Mouse (Mus musculus): ENCODE results near the gene Dmrt1. TPM values are rescaled to one million over a fixed set of nuclear protein-coding genes. Genes with fewer than 3 reads are reported as not detected.
A peak's percentile ranks its signal among the peaks of the same experiment; 100 is the strongest.
"Not testable (repeated sequence)": the region's sequence is repeated elsewhere in the genome, so short reads cannot be mapped to it uniquely, and the experiment has no call there.

Gene Dmrt1
- polyA plus RNA-seq (2012; rRNA removed): not detected in 2 replicates

DNA sequence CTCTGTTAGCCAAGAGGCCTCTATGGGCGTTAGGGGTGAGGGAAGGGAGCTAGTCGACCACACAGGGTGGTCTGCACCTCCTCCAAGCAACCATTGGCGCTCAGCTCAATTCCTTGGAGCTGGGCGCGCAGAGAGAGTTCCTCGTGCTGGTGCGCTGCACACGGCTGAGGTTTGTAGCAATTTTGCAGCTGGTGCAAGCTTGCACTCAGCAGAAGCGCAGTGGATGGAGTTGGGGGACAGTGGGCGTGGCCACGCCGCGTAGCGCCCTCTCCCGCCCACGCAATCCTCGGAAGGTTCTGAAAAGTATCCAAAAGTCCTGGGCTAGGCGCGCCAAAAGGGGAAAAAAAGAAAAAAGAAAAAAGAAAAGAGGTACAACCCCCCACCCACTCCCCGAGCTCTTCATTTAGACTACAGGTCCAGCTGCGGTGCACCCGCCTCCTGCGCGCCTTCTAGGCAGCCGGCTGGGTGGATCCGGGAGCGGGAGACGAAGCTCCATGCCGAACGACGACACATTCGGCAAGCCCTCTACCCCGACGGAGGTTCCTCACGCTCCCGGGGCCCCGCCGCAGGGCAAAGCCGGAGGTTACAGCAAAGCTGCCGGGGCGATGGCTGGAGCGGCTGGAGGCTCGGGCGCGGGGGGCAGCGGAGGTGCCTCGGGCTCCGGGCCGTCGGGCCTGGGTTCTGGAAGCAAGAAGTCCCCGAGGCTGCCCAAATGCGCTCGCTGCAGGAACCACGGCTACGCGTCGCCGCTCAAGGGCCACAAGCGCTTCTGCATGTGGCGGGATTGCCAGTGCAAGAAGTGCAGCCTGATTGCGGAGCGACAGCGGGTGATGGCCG is at the start of gene Dmrt1:
Gene Dmrt1 (plus strand): TSS at position 259 of the 837 bp plus-strand sequence.
- WGBS: 5% methylated on average over 64 of the region's 64 CpGs
- no peak for TF ChIP-seq POLR2A (IDR thresholded peaks at IDR 0.05; ENCODE audit: control insufficient read depth, extremely low read depth, insufficient read depth, low read length, poor library complexity)
- TF ChIP-seq CTCF (IDR thresholded peaks at IDR 0.05; ENCODE audit: borderline replicate concordance, control insufficient read depth, extremely low read depth, insufficient read depth, low read length, poor library complexity): no peak
- Histone ChIP-seq H3K4me1 (replicated peaks; ENCODE audit: control insufficient read depth, insufficient read depth, low read length) (peaks cover 3% of the 10 kb centered on the region; the same call in 1 of the 2 replicates), H3K36me3 (ENCODE audit: control insufficient read depth, insufficient read depth, low read length) (no peaks in the 10 kb centered on the region), H3K27me3 (ENCODE audit: control insufficient read depth, insufficient read depth, low read length) (peaks cover 14% of the 10 kb centered on the region), H3K27ac (ENCODE audit: control insufficient read depth, insufficient read depth, low read length) (no peak within 1 kb of the TSS), H3K4me3 (ENCODE audit: control insufficient read depth, insufficient read depth, low read length) (no peak within 1 kb of the TSS)
- DNase-seq: no peak

DNA sequence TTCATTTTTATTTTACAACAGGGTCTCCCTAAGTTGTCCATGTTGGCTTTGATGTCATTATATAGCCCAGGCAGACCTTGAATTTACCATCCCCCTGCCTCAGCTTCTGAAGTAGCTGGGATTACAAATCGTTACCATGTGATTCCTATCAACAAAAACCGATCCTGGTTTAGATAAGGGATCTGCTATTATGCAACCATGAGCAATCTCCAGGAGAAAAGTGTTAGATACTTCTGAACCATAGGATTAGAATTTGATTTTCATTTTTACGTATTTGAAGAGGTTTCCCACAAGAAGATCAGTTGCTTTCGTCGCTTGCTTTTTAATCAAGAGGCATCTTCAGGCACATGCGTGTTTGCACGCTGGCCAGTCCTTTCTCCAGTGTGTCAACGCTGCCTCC is 44.7 kb upstream of the Dmrt1 start:
- DNase-seq: no peak
- Histone ChIP-seq H3K36me3 (ENCODE audit: control insufficient read depth, insufficient read depth, low read length) (no peaks in the 10 kb centered on the region), H3K27me3 (ENCODE audit: control insufficient read depth, insufficient read depth, low read length) (no peaks in the 10 kb centered on the region), H3K4me1 (replicated peaks; ENCODE audit: control insufficient read depth, insufficient read depth, low read length) (no peaks in the 10 kb centered on the region), H3K27ac (ENCODE audit: control insufficient read depth, insufficient read depth, low read length) (no peak overlapping the region), H3K4me3 (ENCODE audit: control insufficient read depth, insufficient read depth, low read length) (no peak overlapping the region)
- 94% methylated on average over 8 of the region's 8 CpGs for WGBS
- TF ChIP-seq POLR2A (IDR thresholded peaks at IDR 0.05; ENCODE audit: control insufficient read depth, extremely low read depth, insufficient read depth, low read length, poor library complexity) (no peak), CTCF (IDR thresholded peaks at IDR 0.05; ENCODE audit: borderline replicate concordance, control insufficient read depth, extremely low read depth, insufficient read depth, low read length, poor library complexity) (no peak)

DNA sequence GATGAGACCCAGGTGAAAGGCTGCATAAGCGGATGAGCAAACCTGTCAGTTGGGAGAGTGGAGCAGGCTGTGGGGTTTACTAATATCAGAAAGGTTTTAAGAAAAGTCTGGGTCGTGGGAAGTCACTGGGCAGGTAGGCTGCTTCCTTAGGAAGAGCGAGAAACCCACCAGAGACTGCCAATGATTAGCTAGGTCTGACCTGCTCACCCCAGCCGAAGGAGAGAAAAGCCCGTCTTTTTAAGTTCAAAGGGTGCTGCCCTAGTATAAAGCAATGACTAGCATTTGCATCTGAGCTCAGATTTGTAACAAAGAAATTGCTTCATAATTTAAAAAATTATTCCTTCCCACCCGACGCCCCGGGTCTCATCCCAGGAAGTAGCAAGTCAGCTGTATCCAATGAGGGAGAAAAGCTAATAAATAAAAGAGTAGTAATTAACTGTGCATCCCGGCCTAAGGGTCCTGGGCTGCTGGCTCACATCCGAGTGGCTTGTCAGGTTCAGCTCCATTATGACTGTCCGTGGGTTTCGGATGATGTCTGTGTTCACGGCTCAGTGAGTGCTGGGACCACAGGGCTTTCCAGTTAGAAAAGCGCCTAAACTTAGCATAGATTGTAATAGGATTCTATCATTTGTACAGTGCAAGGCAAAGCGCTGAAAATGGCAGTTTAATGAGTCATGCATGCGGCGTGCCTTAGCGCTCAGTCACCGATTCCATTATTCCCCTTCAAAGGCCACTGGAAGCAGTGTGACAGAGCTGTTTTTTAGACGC is 43.7 kb upstream of the Dmrt1 start:
- Histone ChIP-seq H3K36me3 (ENCODE audit: control insufficient read depth, insufficient read depth, low read length) (no peaks in the 10 kb centered on the region), H3K4me3 (ENCODE audit: control insufficient read depth, insufficient read depth, low read length) (no peak overlapping the region), H3K27ac (ENCODE audit: control insufficient read depth, insufficient read depth, low read length) (no peak overlapping the region), H3K4me1 (replicated peaks; ENCODE audit: control insufficient read depth, insufficient read depth, low read length) (no peaks in the 10 kb centered on the region), H3K27me3 (ENCODE audit: control insufficient read depth, insufficient read depth, low read length) (no peaks in the 10 kb centered on the region)
- no peak for DNase-seq
- 91% methylated on average over 20 of the region's 20 CpGs for WGBS
- no peak for TF ChIP-seq CTCF (IDR thresholded peaks at IDR 0.05; ENCODE audit: borderline replicate concordance, control insufficient read depth, extremely low read depth, insufficient read depth, low read length, poor library complexity)
- TF ChIP-seq POLR2A (IDR thresholded peaks at IDR 0.05; ENCODE audit: control insufficient read depth, extremely low read depth, insufficient read depth, low read length, poor library complexity): no peak

GRCm38 (mm10) chr19:25475806-25476205 is 29.6 kb upstream of the Dmrt1 start:
- H3K4me3 ChIP-seq (ENCODE audit: control insufficient read depth, insufficient read depth, low read length); H3K27ac ChIP-seq (ENCODE audit: control insufficient read depth, insufficient read depth, low read length); H3K27me3 ChIP-seq (ENCODE audit: control insufficient read depth, insufficient read depth, low read length); H3K4me1 ChIP-seq (replicated peaks; ENCODE audit: control insufficient read depth, insufficient read depth, low read length); H3K36me3 ChIP-seq (ENCODE audit: control insufficient read depth, insufficient read depth, low read length): not testable (repeated sequence)
- WGBS: 70% methylated on average over 4 of the region's 4 CpGs
- peak; percentile 20 for DNase-seq

- H3K4me1 ChIP-seq (replicated peaks; ENCODE audit: control insufficient read depth, insufficient read depth, low read length): no peaks in the 10 kb centered on the region
- no peak for TF ChIP-seq POLR2A (IDR thresholded peaks at IDR 0.05; ENCODE audit: control insufficient read depth, extremely low read depth, insufficient read depth, low read length, poor library complexity)
- TF ChIP-seq CTCF (IDR thresholded peaks at IDR 0.05; ENCODE audit: borderline replicate concordance, control insufficient read depth, extremely low read depth, insufficient read depth, low read length, poor library complexity): no peak
- DNase-seq: no peak
- 94% methylated on average over 5 of the region's 5 CpGs for WGBS
- H3K4me3 ChIP-seq (ENCODE audit: control insufficient read depth, insufficient read depth, low read length): no peak overlapping the region
- no peaks in the 10 kb centered on the region for H3K36me3 ChIP-seq (ENCODE audit: control insufficient read depth, insufficient read depth, low read length)
- H3K27ac ChIP-seq (ENCODE audit: control insufficient read depth, insufficient read depth, low read length): no peak overlapping the region
- H3K27me3 ChIP-seq (ENCODE audit: control insufficient read depth, insufficient read depth, low read length): no peaks in the 10 kb centered on the region
These were observed 26.2 kb upstream of the Dmrt1 start for GRCm38 (mm10) chr19:25479152-25479669.

GRCm38 (mm10) chr19:25480820-25481219 is 24.6 kb upstream of the Dmrt1 start:
- WGBS: 91% methylated on average over 6 of the region's 6 CpGs
- no peak for DNase-seq
- H3K27me3 ChIP-seq (ENCODE audit: control insufficient read depth, insufficient read depth, low read length): no peaks in the 10 kb centered on the region

More at GRCm38 (mm10) chr19:25480820-25481219, 24.6 kb upstream of the Dmrt1 start:
- Histone ChIP-seq H3K27ac (ENCODE audit: control insufficient read depth, insufficient read depth, low read length) (no peak overlapping the region), H3K4me3 (ENCODE audit: control insufficient read depth, insufficient read depth, low read length) (no peak overlapping the region), H3K36me3 (ENCODE audit: control insufficient read depth, insufficient read depth, low read length) (no peaks in the 10 kb centered on the region), H3K4me1 (replicated peaks; ENCODE audit: control insufficient read depth, insufficient read depth, low read length) (no peaks in the 10 kb centered on the region)
- TF ChIP-seq CTCF (IDR thresholded peaks at IDR 0.05; ENCODE audit: borderline replicate concordance, control insufficient read depth, extremely low read depth, insufficient read depth, low read length, poor library complexity) (no peak), POLR2A (IDR thresholded peaks at IDR 0.05; ENCODE audit: control insufficient read depth, extremely low read depth, insufficient read depth, low read length, poor library complexity) (no peak)
